Mouse (Mus musculus) kidney, postnatal 25 days (tissue): ENCODE measurements around the gene Harbi1.
"Not testable (repeated sequence)": the region's sequence is repeated elsewhere in the genome, so short reads cannot be mapped to it uniquely, and the experiment has no call there.

Source experiments
- DNase-seq, 2 experiments: peaks; one replicate each; pipeline ENCODE4 v3.0.0; 2021; ENCODE audit warnings: mixed read lengths in 2 of 2

The Harbi1 gene

GRCm38 (mm10) chr2:91718276-91718675, 7.6 kb downstream of the Harbi1 start:
- peak; percentile 58 to 59 for DNase-seq

DNA sequence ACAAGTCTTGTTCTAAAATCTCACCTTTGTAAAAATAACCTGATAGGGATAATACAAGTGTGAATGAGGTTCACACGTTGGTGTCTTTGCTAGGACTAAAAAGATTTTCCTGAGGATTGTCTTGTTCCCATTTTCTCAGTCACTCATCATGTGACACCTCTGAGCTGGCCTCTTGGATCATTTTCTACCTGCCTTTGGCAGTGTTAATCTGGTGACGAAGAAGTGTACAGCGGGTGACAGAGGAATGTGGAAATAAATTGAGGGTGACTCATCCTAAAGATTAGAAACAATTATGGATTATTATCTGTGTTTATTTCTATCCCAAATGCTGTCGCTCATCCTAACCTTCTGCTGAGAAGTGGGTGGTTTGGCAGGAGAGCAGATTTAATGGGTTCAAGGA, 12.7 kb downstream of the Harbi1 start:
- DNase-seq: no peak

DNA sequence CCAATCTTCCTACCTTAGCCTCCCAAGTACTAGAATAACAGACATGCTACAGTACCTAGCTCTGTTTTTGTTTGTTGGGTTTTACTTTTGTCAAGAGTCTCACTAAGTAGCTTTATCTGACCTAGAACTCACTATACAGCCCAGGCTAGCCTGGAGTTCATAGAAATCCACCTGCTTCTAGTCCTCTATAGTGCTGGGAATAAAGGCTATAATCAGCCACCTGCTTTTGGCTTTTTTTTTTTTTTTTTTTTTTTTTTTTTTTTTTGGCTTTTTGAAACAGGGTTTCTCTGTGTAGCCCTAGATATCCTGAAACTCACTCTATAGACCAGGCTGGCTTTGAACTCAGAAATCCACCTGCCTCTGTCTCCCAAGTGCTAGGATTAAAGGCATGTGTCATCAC, 13.3 kb downstream of the Harbi1 start:
- no peak for DNase-seq

- DNase-seq: no peak
Measured at GRCm38 (mm10) chr2:91724716-91725115, 14.1 kb downstream of the Harbi1 start.

GRCm38 (mm10) chr2:91725476-91725875, 14.8 kb downstream of the Harbi1 start:
- not testable (repeated sequence) for DNase-seq

DNA sequence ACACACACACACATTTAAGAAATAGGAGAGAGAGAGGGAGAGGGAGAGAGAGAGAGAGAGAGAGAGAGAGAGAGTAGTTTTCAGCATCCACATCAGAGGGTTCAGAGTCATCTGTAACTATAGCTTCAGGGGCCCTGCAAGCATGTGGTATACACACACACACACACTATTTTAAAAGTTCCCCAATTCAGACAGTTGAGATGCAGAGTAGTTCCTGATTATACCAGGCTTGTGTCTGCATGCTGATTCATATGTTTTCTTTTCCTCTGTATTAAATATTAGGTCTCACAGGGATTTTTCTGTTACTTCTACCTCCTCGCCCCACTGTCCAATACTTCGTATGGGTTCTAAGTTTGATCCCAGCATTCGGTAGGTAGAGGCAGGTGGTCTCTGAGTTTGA, 16.4 kb downstream of the Harbi1 start:
- DNase-seq: no peak

DNA sequence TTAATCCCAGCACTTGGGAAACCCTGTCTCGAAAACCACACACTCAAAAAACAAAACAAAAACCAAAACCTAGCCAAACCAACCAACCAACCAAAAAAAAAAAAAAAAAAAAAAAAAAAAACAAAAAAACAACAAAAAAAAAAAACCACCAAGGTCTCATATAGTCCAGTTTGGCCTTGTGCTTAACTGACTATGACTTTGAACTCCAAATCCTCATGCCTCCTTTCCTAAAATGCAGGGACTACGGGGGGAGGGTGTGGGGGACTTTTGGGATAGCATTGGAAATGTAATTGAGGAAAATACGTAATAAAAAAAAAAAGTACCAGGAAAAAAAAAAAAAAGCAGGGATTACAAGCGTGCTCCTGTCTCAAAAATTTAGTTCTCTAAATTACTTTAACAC, 18.9 kb downstream of the Harbi1 start:
- DNase-seq: no peak

GRCm38 (mm10) chr2:91729971-91730821, 19.5 kb downstream of the Harbi1 start, which contains the start of gene Ambra1:
Gene Ambra1, plus strand, starts transcription at chr2:91730134.
- peak; percentile 87 to 93 for DNase-seq

- no peak for DNase-seq
Measured at GRCm38 (mm10) chr2:91735221-91735620, 24.6 kb downstream of the Harbi1 start.

GRCm38 (mm10) chr2:91739586-91739985, 28.9 kb downstream of the Harbi1 start:
- DNase-seq: no peak

- no peak for DNase-seq
Measured at GRCm38 (mm10) chr2:91744686-91745085, 34.0 kb downstream of the Harbi1 start.

- DNase-seq: peak; percentile 73 to 74
Measured at GRCm38 (mm10) chr2:91749811-91750261, 39.2 kb downstream of the Harbi1 start.
